Mouse (Mus musculus) urinary bladder, postnatal 0 days (tissue): ENCODE measurements around the gene Vat1. TPM values are rescaled to one million over a fixed set of nuclear protein-coding genes. Genes with fewer than 3 reads are reported as not detected.

ENCODE experiments used
- microRNA-seq: library from miRNA; unstranded; fragments of <30 nt; microRNA quantifications from one replicate; pipeline ENCODE4, GENCODE M21; 2016
- polyA plus RNA-seq: library from polyadenylated mRNA; unstranded; fragments of >200 nt; fragmentation: Nextera tagmentation; extraction: Ambion mirVana; gene quantifications from 2 replicates; pipeline ENCODE4 v1.2.1, GENCODE M21; 2015

Gene Vat1
- polyA plus RNA-seq = 80.4 and 88.7 TPM in 2 replicates

DNA sequence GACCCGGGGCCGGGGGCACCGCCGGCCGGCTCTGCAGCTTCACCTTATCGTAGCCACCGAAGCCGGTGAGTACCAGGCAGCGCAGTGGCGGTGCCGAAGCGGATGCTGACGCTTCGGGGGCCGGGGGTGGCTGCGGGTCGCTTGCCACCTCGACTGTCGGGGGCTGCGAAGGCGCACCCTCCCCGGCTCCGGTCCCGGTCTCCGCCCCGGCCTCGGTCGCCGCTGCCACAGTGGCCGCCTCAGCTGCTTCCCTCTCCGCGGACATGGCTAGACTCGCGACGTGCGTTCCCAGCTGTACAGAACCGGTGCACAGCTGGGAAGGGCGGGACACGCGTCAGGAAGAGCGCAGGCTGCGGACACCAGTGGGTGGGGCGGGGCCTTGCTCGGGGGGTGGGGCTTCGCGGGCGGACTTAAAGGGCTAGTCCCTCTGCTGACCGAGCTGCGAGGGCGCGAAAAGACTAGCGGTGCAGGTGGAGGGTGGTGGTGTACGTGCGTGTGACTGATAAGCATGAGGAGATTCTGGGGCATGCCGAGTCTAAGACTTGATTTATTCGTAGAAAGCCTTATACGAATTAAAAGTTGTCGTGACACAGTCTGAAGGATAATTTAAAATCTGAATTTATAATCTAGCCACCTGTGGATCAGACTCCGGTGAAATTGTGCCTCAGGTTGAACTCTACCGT is at the start of gene Vat1:
Gene Vat1 (minus strand): TSS at position 362 of the 683 bp plus-strand sequence.

DNA sequence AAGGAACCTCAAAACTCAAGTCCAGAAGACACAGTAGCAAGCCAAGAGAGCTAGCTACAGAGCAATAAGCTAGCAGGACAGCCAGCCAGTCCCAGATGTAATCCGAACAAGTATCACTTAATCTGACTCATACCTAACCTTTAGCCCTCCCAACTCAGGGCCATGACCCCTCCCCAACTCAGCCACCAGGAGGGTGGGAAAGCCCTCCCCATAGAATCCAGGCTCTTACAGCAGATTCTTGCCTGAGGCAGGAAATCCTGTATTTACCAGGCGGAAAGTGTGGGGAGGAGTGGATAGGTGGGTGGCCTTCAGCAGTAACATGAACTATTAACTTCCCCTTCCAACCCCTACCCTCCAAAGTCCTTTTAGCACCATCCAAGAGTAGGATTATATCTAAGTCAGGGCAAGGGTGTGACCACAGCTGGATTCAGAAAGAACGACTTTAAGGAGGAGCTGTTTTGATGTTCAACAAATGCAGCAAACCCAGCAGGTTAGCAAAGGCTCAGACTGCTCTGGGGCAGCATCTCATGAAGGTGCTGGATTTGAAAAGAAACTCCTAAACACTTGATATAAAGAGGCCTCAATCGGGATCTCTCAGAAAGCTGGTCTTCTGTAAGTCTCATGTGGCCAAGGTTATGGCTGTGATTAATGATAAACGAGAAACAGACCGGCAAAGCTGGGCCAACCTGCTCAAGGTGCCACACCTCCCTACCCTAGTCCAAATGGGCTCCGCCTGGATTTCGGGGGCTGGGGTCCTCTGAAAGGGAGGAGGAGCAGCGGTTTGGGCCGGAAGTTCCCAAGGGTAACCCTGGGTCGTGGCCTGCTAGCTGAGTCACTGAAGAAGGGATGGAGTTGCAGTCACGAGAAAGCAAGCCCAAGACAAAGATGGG is 1.6 kb downstream of the Vat1 start, which contains the start of gene Rnd2:
Gene Rnd2 (plus strand): TSS at position 789 of the 890 bp plus-strand sequence.

DNA sequence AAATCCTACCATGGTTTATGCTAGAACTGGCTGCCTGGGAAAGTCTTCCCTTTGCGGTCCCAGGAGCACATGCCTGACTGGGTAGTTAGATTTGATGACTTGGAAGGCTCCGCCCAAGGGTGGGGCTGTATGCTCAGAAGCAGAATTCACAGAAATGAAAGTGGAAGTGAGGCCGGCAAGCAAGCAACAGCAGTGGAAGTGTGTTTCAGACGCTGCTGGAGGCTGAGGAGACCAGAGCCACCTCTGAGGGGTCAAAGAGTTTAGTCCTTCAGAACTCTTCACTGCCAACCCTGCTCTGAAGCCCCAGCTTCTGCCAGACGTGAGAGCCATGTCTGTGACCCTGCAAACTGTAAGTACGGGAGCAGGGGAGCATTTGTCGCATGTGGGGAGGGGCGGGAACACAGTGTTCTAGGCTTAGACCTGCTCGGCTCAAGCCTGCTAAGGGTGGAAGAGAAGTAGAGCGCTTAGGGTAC is 17.7 kb downstream of the Vat1 start, which contains the start of gene Ifi35:
Gene Ifi35 (plus strand): TSS at position 134 of the 473 bp plus-strand sequence.

DNA sequence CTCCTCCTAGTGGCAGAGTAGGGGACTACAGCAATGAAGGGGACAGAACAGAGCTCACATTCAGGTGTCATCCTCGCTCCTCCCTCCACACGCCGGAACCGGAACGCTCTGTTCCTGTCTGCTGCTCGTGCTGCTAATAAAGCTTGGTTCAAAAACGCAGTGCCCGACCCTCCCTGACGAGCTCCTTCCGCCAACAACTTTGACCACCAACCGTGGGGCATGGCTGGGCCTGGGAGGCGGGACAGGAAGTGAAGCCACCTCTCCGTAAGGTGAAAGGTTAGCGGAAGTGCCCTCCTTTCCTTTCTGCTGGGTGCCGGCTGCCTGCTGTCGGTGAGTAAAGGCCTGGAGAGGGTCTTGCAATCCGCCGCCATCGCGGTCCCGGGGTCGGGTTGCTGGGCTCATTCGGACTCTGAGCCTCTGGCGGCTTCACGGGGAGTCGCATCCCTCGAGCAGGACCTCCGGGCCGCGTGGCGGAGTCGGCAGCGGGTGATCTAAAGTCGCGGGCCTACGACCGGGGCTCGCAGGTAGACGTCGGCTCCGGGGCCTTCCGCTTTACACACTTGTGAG is 23.8 kb downstream of the Vat1 start, which contains the start of gene Rpl27:
Gene Rpl27 (plus strand): TSS at position 172 of the 567 bp plus-strand sequence.

DNA sequence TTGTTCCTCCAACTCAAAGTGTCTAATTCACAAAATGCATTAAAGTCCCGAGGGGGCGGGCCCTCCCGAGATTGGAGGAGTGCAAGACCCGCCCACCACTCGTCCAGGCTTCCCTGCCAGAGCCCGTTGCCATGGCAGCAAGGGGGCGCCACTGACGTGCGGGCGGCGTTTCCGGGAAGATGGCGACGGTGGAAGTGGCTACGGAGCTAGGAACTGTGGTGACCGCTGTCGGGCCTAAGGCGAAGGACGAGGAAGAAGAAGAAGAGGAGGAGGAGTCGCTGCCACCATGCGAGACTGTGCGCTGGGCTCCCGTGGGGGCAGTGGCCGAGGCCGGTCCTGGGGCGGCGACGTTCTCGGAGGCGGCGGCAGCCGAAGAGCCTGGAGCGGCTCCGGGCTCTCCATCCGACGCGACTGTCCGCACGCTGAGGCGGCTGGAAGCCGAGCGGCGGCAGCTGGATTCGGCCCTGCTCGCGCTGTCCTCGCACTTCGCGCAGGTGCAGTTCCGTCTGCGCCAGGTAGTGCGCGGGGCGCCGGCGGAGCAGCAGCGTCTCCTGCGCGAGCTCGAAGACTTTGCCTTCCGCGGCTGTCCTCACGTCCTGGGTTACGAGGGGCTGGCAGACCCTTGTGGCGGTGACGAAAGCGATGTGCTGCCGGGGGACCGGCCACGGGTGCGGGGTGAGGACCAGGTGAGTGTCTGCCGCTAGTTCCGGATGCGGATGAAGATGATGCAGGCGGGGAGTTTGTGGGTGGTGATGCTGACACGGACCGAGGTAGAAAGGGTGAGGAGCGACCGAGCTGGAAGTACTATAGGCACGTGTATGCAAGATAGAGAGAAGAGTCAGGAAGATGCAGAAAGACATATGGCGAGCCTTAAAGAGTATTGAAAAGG is 40.9 kb downstream of the Vat1 start, which contains the start of the genes Rundc1 and Ptges3l:
Gene Rundc1 (plus strand): TSS at position 161 of the 889 bp plus-strand sequence.
Gene Ptges3l (minus strand): TSS at position 409 of the 889 bp plus-strand sequence.

DNA sequence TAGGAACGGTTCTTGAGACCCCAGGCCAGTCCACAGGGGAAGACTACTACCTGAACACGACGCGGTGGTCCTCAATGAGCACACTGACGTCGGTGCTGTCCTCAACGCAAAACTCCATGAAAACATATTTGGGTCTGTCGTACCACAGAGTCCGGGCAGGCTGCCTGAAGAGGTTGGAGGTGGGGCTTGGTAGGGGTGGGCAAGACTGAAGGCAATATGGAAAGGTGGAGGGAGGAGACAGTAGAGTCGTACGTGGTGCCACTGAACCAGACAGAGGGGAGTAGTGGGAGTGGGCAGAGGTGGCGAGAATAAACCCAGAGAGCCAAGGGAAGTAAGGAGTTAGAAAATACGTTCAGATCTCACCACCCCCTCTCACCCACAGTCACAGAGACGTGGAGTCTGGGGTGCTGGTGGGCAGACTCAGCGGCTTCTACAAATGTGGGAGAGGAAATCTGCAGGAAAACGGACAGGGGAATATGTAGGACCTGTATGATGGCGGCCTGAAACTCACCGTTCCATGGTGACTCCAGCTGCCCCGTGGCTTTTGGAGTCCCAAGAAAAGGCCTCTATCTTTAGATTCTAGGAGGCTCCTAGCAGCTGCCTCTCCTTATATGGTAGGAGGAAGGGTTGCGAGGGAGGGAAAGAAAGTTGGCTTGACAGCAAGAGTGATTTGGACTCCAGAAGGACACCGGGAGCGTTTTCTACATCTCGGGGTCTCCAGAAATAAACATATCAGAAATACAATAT is 41.8 kb downstream of the Vat1 start, which contains the start of gene Gm27029:
Gene Gm27029 (minus strand): TSS at position 692 of the 747 bp plus-strand sequence.

DNA sequence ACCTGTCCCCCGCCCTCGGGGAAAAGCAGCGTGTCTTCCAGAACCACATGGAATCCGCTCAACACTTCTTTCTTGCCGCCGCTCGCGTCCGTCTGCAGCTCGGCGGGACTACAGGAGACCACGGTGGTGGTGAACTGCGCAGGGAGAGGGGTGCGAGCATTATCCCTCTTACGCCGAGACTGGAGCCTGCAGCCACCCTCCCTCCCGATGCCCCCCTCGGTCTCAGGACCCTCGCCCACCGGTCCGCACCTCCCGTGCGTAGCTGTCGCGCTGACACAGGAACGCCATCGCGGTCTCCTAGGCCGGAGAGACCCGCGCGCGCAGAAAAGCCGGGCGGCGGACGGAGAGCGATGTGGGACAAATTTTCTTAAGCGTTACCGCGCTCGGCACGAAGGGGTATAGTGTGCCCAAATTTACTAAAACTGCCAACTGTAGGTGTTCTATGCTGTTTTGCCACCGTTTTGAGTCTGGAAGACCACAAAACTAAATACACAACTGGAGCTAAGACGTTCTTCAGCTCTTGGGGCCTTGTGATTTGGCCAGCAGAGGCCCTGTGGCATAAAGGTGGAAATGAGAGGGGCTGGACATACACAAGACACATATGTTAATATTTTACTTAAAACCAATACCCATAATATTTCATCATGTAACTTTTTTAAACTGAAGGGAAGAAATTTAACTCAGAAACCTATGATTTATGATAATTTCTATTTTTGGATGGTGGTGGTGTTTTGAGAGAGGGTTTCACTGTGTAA is 48.8 kb downstream of the Vat1 start, which contains the start of gene Aarsd1:
Gene Aarsd1 (minus strand): TSS at position 515 of the 755 bp plus-strand sequence.

Small RNA genes lying within 50 kb of the gene (microRNA-seq; reads per million reads assigned to microRNA genes)
- not detected for gene Mir6929

Other genes with a start within 250 kb of the Vat1 start
- gene Ezh1, start 239.8 kb downstream of the Vat1 start, polyA plus RNA-seq = 10.8 and 11.8 TPM in 2 replicates
- gene Ramp2, start 220.2 kb downstream of the Vat1 start, polyA plus RNA-seq = 49.3 and 59.1 TPM in 2 replicates
- 102 and 109 TPM in 2 replicates for gene Vps25, start 212.5 kb downstream of the Vat1 start, polyA plus RNA-seq
- 1.3 and 2.3 TPM in 2 replicates for gene Wnk4, start 205.7 kb downstream of the Vat1 start, polyA plus RNA-seq
- 0.35 and 0.41 TPM in 2 replicates for gene Cntd1, start 187.2 kb downstream of the Vat1 start, polyA plus RNA-seq
- 170 and 173 TPM in 2 replicates for gene Coa3, start 187.1 kb downstream of the Vat1 start, polyA plus RNA-seq
- 107 and 110 TPM in 2 replicates for gene Becn1, start 163.9 kb downstream of the Vat1 start, polyA plus RNA-seq
- 61.2 and 66.0 TPM in 2 replicates for gene Psme3, start 150.0 kb downstream of the Vat1 start, polyA plus RNA-seq
- gene Aoc2, start 141.2 kb downstream of the Vat1 start, polyA plus RNA-seq = 0.31 and 0.41 TPM in 2 replicates
- 16.2 and 16.9 TPM in 2 replicates for gene Aoc3, start 135.6 kb downstream of the Vat1 start, polyA plus RNA-seq
- gene G6pc, start 98.7 kb downstream of the Vat1 start, polyA plus RNA-seq = 0.23 TPM in 2 replicates
- gene Aarsd1, start 48.6 kb downstream of the Vat1 start, polyA plus RNA-seq = 22.9 and 26.4 TPM in 2 replicates
- gene Gm27029, start 41.4 kb downstream of the Vat1 start, polyA plus RNA-seq = 4.0 and 5.9 TPM in 2 replicates
- 10.5 and 11.5 TPM in 2 replicates for gene Rundc1, start 41.1 kb downstream of the Vat1 start, polyA plus RNA-seq
- gene Ptges3l, start 40.9 kb downstream of the Vat1 start, polyA plus RNA-seq = 20.4 and 24.3 TPM in 2 replicates
- gene Rpl27, start 23.9 kb downstream of the Vat1 start, polyA plus RNA-seq = 267 and 271 TPM in 2 replicates
- gene Ifi35, start 17.8 kb downstream of the Vat1 start, polyA plus RNA-seq = 35.7 and 39.5 TPM in 2 replicates
- 7.1 and 8.2 TPM in 2 replicates for gene Rnd2, start 1.2 kb downstream of the Vat1 start, polyA plus RNA-seq
- 2.2 and 2.7 TPM in 2 replicates for gene Brca1, start 85.7 kb upstream of the Vat1 start, polyA plus RNA-seq
- 36.2 and 36.7 TPM in 2 replicates for gene Nbr1, start 85.9 kb upstream of the Vat1 start, polyA plus RNA-seq
- gene Tmem106a, start 116.0 kb upstream of the Vat1 start, polyA plus RNA-seq = 16.5 and 19.3 TPM in 2 replicates
- not detected in 2 replicates for gene Gm11634, start 133.0 kb upstream of the Vat1 start, polyA plus RNA-seq
- gene Rdm1, start 161.0 kb upstream of the Vat1 start, polyA plus RNA-seq = 23.8 and 26.2 TPM in 2 replicates
- 31.7 and 40.2 TPM in 2 replicates for gene Arl4d, start 199.3 kb upstream of the Vat1 start, polyA plus RNA-seq